Mouse (Mus musculus) small intestine, adult 2 months (tissue): ENCODE measurements around the gene Terb2.

Experiments used
- CTCF ChIP-seq: fragments of 200-500 bp; IDR thresholded peaks from 2 replicates; pipeline ENCODE4 v1.5.1; 2012; ENCODE audit warnings: low read depth, mild to moderate bottlenecking, control low read depth, inconsistent platforms, low read length, moderate library complexity, mixed read lengths; ENCODE audit not compliant: insufficient replicate concordance, insufficient read length; ENCODE audit errors: extremely low read depth
- POLR2A ChIP-seq: fragments of 200-500 bp; IDR thresholded peaks from 2 replicates; pipeline ENCODE4 v1.6.1; 2012; ENCODE audit warnings: low read depth, mild to moderate bottlenecking, control low read depth, inconsistent platforms, low read length, moderate library complexity

GRCm38 (mm10) chr2:122137839-122138465 lies 48.1 kb upstream of the Terb2 start:
- TF ChIP-seq CTCF: no peak
- TF ChIP-seq POLR2A: no peak
